Mouse (Mus musculus) myocyte (in vitro differentiated cells): Measurements from ENCODE around the gene Cyp4f16. TPM values are rescaled to one million over a fixed set of nuclear protein-coding genes. Genes with fewer than 3 reads are reported as not detected.
"Not testable (repeated sequence)": the region's sequence is repeated elsewhere in the genome, so short reads cannot be mapped to it uniquely, and the experiment has no call there.

Source experiments
- H3K27me3 ChIP-seq: one replicate; pipeline ENCODE4 v1.6.1; 2011; ENCODE audit not compliant: control insufficient read depth, insufficient read depth, insufficient read length
- H3K36me3 ChIP-seq: one replicate; pipeline ENCODE4 v1.6.1; 2011; ENCODE audit not compliant: control insufficient read depth, insufficient read depth
- H3K4me2 ChIP-seq: one replicate; pipeline ENCODE4 v1.6.1; 2011; ENCODE audit warnings: low read depth, control low read depth
- H3K4me3 ChIP-seq: one replicate; pipeline ENCODE4 v1.5.1; 2011; ENCODE audit warnings: mild to moderate bottlenecking, control low read depth, moderate library complexity
- H3K79me2 ChIP-seq: one replicate; pipeline ENCODE4 v1.6.1; 2011; ENCODE audit not compliant: control insufficient read depth, insufficient read depth
- H3ac ChIP-seq: one replicate; pipeline ENCODE4 v1.6.1; 2011; ENCODE audit not compliant: control insufficient read depth, insufficient read length
- CEBPB ChIP-seq: IDR thresholded peaks from 2 replicates; pipeline ENCODE4 v1.6.1; 2011; ENCODE audit warnings: mild to moderate bottlenecking, moderate library complexity; ENCODE audit not compliant: poor library complexity, insufficient read depth, severe bottlenecking
- E2F4 ChIP-seq: IDR thresholded peaks from one replicate; pipeline ENCODE4 v1.6.1; 2011; ENCODE audit warnings: mild to moderate bottlenecking, control low read depth, moderate library complexity; ENCODE audit not compliant: insufficient read depth
- MAX ChIP-seq: IDR thresholded peaks from one replicate; pipeline ENCODE4 v1.6.1; 2011; ENCODE audit warnings: low read depth, mild to moderate bottlenecking, control low read depth
- MYOD1 ChIP-seq, 3 experiments: IDR thresholded peaks; one replicate each; pipeline ENCODE4 v1.6.1; 2011; ENCODE audit warnings: control low read depth in 2 of 3, low read depth in 2 of 3, mild to moderate bottlenecking in 2 of 3, moderate library complexity in 1 of 3; ENCODE audit not compliant: insufficient read length in 2 of 3, control insufficient read depth in 1 of 3
- POLR2A ChIP-seq: IDR thresholded peaks from one replicate; pipeline ENCODE4 v1.6.1; 2011; ENCODE audit warnings: low read depth, mild to moderate bottlenecking, control low read depth, moderate library complexity; ENCODE audit not compliant: insufficient read length
- REST ChIP-seq: IDR thresholded peaks from one replicate; pipeline ENCODE4 v1.6.1; 2011; ENCODE audit warnings: mild to moderate bottlenecking, control low read depth, moderate library complexity; ENCODE audit not compliant: insufficient read depth, insufficient read length
- SRF ChIP-seq: IDR thresholded peaks from one replicate; pipeline ENCODE4 v1.6.1; 2011; ENCODE audit warnings: low read depth; ENCODE audit not compliant: control insufficient read depth, insufficient read length
- TCF12 ChIP-seq: IDR thresholded peaks from one replicate; pipeline ENCODE4 v1.6.1; 2011; ENCODE audit warnings: mild to moderate bottlenecking, control low read depth; ENCODE audit not compliant: poor library complexity, insufficient read depth, severe bottlenecking
- TCF3 ChIP-seq: IDR thresholded peaks from one replicate; pipeline ENCODE4 v1.6.1; 2011; ENCODE audit warnings: low read depth, control low read depth; ENCODE audit not compliant: insufficient read length
- USF1 ChIP-seq: IDR thresholded peaks from one replicate; pipeline ENCODE4 v1.6.1; 2011; ENCODE audit warnings: low read depth, mild to moderate bottlenecking, control low read depth, moderate library complexity
- polyA plus RNA-seq: library from polyadenylated mRNA; unstranded; fragments of >200 nt; fragmentation: generic; extraction: Trizol; gene quantifications from one replicate; pipeline ENCODE4 v1.2.1, GENCODE M21; 2012; ENCODE audit warnings: missing spikeins

Gene Cyp4f16
- polyA plus RNA-seq, 1 experiment, result 12.0 TPM

DNA sequence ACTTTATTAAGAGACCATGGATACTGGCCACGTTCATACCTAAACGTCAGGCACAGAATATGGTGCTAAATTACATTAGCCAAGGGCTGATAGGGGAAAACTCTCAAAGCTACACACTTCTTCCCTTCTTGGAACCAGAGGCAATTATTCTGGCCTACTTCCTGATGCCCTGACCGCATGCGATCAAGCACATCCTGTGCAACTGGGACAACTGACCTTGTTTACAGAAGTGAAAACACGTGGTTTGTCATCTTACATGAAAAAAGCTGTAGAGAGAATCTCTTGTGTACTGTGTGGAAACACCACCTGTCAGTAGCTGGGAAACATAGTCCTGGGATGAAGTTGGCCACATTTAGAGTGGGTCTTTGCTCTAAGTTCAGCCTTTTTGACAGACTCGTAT lies 2.3 kb upstream of the Cyp4f16 start:
- H3K27me3 ChIP-seq, result no peaks in the 10 kb centered on the region
- TF ChIP-seq CEBPB (no peak), SRF (no peak), USF1 (no peak), E2F4 (no peak), TCF3 (no peak), POLR2A (no peak), REST (no peak), TCF12 (no peak)
- H3K79me2 ChIP-seq, result no peaks in the 10 kb centered on the region
- H3K4me2 ChIP-seq, result no peak overlapping the region
- no peaks in the 10 kb centered on the region for H3K36me3 ChIP-seq
- H3ac ChIP-seq, result no peak overlapping the region
- no peak overlapping the region for H3K4me3 ChIP-seq

DNA sequence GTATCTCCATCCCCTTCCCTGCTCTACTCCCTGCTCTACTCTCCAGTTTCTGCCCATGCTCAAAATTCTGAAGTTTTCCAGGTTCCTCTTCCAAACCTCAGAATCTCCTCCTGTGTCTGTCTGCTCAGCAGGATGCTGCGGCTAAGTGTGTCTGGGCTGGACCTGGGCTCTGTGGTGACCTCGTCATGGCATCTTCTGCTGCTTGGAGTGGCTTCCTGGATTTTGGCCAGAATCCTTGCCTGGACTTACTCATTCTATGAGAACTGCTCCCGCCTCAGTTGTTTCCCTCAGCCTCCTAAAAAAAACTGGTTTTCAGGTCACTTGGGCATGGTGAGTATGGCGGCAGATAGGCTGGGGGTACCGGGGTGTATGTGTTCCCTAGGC lies 501 bp downstream of the Cyp4f16 start:
- Histone ChIP-seq H3K4me3 (peak overlapping the region; percentile 25), H3K4me2 (peak overlapping the region; percentile 90), H3K36me3 (no peaks in the 10 kb centered on the region), H3K27me3 (no peaks in the 10 kb centered on the region), H3ac (peak overlapping the region; percentile 38), H3K79me2 (no peaks in the 10 kb centered on the region)
- TF ChIP-seq REST (no peak), MAX (no peak), USF1 (no peak), SRF (no peak)

DNA sequence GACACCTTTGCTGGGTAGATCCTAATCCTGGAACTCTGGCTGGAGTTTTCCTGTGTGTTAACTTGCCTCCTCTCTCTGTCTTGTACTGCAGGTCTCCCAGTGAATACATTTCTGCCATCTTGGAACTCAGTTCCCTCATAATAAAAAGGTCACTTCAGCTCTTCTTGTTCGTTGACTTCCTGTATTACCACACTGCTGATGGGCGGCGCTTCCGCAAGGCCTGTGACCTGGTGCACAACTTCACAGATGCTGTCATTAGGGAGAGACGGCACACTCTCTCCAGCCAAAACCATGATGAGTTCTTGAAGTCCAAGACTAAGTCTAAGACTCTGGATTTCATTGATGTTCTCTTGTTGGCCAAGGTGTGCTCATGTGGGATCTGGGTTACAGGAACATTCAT lies 8.4 kb downstream of the Cyp4f16 start:
- not testable (repeated sequence) for H3K36me3 ChIP-seq, H3ac ChIP-seq, H3K27me3 ChIP-seq, H3K4me2 ChIP-seq, H3K4me3 ChIP-seq, H3K79me2 ChIP-seq

DNA sequence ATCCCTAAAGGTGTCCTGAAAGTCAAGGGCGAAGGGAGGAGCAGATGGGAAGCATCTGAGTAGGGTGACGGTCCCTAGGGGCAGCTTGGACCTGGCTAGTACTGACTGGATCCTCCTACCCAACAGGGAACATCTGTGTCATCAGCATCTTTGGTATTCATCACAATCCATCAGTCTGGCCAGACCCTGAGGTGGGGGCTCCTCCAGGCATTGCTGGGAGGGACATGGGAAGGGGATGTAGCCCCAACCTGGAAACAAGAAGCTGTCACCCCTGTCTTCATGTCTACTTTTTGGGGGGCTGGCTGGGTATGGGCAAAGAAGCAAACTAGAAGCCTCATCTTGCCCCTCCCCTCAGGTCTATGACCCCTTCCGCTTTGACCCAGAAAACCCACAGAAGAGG lies 14.0 kb downstream of the Cyp4f16 start:
- H3K4me3 ChIP-seq, H3K4me2 ChIP-seq: not testable (repeated sequence)

DNA sequence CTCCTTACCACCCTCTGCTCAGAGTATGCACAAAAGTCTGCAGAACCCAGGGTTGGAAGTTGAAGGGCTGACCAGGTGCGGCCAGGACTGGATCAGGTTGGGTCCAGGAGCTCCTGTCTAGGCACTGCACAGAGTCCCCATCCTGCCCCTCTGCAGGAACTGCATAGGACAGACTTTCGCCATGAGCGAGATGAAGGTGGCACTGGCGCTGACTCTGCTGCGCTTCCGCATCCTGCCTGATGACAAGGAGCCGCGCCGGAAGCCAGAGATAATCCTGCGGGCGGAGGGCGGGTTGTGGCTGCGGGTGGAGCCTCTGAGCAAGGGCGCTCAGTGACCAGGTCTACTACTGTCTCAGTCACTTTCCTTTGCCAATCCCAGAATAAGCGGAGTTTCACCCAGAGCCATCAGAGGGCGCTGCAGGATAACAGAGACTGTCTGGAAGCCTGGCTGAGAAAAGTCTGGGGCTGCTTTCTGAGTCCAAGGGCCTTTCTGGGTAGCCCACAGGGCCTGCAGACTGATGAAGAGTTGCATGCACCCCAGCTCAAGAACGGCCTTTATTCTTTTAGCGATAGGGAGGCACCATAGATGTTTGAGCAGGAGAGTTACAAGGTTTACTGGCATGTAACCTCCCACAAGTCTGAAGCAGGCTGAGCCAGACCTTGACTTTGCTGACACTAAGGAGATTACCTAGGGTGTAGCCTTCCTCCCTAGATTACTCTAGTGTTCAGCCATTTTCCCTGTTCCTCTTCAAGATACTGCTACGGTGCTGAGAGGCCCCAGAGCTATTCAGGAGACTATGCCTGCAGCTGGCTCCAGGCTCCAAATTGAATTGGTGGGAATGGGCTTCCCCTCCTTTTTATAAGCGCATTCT lies 14.8 kb downstream of the Cyp4f16 start:
- H3K79me2 ChIP-seq, result no peaks in the 10 kb centered on the region
- H3K4me3 ChIP-seq, result no peak overlapping the region
- no peaks in the 10 kb centered on the region for H3K36me3 ChIP-seq
- no peak overlapping the region for H3ac ChIP-seq
- no peak overlapping the region for H3K4me2 ChIP-seq
- no peak for TF ChIP-seq E2F4
- no peak for TF ChIP-seq TCF3
- TF ChIP-seq REST, result no peak
- TF ChIP-seq SRF, result no peak
- TF ChIP-seq USF1, result no peak
- no peak for TF ChIP-seq MYOD1 (IDR thresholded peaks at IDR 0.05; ENCODE audit: control insufficient read depth in 1 of 3, insufficient read length in 2 of 3, low read depth in 2 of 3)
- no peak for TF ChIP-seq POLR2A
- TF ChIP-seq TCF12, result no peak
- no peaks in the 10 kb centered on the region for H3K27me3 ChIP-seq

More for the DNA sequence above, 14.0 kb downstream of the Cyp4f16 start:
- not testable (repeated sequence) for H3ac ChIP-seq, H3K27me3 ChIP-seq, H3K79me2 ChIP-seq, H3K36me3 ChIP-seq

DNA sequence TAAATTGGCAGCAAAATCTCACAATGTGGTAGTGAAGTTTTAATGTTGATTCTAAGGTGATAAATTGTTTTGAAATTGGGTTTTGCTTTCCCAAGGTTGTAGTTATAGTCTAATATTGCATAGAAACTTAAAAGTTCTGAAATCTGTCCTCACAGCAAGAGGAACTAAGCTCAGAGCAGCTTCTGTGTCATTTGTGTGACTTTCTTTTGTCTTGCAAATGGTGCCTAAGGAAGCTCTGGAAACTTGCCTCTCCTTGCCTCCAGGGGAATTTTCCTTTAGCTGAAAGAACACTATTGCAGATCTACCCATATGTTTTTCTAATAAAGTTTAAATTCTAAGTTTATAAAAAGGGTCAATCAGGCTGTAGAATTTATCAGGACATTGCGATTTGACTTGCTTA lies 16.7 kb downstream of the Cyp4f16 start:
- not testable (repeated sequence) for H3K36me3 ChIP-seq, H3K4me2 ChIP-seq, H3K4me3 ChIP-seq, H3K27me3 ChIP-seq, H3K79me2 ChIP-seq, H3ac ChIP-seq

DNA sequence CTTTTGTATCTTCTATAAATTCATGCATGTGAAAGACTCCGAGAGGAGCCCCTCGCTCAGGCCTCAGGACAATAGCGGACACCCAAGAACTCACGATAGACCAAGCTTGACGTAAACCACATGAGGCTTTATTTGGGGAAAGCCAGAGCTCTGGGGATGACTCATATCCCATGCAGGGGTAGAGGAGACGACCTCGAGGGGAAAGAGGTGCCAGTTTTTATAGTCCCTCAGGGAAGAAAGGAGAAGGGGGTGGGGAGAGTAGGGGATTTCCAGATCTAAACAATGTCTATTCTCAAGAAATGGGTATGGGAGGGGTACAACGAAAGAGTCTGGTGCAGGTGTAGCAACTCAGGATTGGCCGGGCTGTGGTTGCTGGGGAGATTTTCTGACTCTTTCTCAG lies 18.0 kb downstream of the Cyp4f16 start:
- not testable (repeated sequence) for H3ac ChIP-seq, H3K36me3 ChIP-seq, H3K79me2 ChIP-seq, H3K27me3 ChIP-seq, H3K4me3 ChIP-seq, H3K4me2 ChIP-seq

DNA sequence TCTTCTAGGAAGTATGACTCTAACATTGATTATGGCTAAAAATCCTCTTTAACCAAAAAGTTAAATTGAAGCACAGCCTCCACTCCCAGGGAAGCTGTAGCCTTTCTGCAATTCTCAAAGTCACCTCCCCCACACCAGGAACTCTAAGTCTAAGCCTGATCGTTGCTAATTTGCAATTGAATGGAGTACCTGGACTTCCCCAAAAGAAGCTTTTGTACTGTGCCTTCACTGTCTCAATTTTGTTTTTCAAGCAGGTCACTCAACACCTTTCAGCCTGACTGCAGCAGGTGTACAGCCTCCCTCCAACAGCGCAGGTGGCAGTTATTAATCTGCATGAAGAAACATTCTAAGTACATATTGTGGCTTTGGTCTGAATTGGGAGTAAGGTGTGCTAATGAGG lies 26.9 kb downstream of the Cyp4f16 start:
- not testable (repeated sequence) for H3K79me2 ChIP-seq, H3K4me2 ChIP-seq, H3ac ChIP-seq, H3K36me3 ChIP-seq, H3K27me3 ChIP-seq, H3K4me3 ChIP-seq

DNA sequence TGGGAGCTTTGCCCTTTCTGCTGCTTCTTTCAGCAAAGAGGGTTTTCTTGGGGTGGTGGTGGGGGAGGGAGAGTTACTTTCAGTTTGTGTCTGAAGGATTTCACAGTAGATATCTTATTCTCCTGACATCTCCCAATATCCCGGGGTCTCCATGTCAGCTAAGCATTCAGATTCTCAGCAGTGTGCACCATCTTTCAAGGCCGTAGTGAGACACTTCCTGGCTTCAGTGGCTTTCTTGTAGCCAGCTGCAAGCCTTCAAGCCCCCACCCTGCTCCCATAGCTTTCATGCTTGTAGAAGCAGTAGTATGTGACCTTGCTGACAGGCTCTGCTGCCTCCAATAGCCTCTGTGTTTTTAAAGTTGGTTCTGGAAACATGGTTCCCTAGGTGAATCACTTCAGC lies 36.9 kb downstream of the Cyp4f16 start:
- not testable (repeated sequence) for H3K27me3 ChIP-seq, H3ac ChIP-seq, H3K4me3 ChIP-seq, H3K36me3 ChIP-seq, H3K79me2 ChIP-seq, H3K4me2 ChIP-seq
